Mouse (Mus musculus): ENCODE measurements around the gene Cttnbp2nl.

GRCm38 (mm10) chr3:104987884-104988283, 65.1 kb downstream of the Cttnbp2nl start:
- TF ChIP-seq GATA1 (IDR thresholded peaks at IDR 0.05; ENCODE audit: borderline replicate concordance, low read length) = no peak
- no peak for TF ChIP-seq FLI1 (IDR thresholded peaks at IDR 0.05; ENCODE audit: low read length)
